Mouse (Mus musculus) frontal cortex, postnatal 10 days (tissue): ENCODE measurements around the gene Gnpat.
"Not testable (repeated sequence)": the region's sequence is repeated elsewhere in the genome, so short reads cannot be mapped to it uniquely, and the experiment has no call there.

Source experiments
- DNase-seq, 2 experiments: peaks; one replicate each; pipeline ENCODE4 v3.0.0; 2022; ENCODE audit warnings: low spot score in 2 of 2, mixed read lengths in 1 of 2

Gene Gnpat

DNA sequence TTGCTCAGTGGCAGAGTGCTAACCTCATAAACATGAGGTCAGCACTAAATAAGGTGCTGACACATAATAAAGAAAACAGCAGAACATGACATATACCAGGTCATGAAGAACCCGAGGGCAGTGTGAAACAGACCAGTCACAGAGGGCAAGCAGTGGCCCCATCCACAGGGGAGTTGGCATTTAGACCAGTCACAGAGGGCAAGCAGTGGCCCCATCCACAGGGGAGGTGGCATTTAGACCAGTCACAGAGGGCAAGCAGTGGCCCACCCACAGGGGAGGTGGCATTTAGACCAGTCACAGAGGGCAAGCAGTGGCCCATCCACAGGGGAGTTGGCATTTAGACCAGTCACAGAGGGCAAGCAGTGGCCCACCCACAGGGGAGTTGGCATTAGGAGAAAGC is 19.9 kb upstream of the Gnpat start:
- DNase-seq, result not testable (repeated sequence)

DNA sequence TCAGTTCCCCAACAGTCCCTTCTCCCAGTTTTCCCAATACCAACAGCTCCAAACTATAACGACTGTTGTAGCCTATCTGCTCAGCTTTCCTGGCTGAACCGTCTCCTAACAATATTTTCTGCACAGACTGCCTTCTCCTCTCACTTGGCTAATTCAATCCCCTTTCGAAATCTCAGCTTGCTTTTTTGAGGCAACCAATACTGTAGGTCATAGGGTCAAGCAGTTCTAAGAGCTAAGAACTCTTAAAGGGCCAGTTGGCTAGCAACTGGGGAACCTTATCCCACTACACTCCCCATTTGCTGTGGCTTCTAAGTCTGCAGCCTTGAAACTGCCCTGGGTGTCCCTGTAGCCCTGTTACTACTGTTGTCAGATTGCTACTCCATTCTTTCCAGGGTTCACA is 17.7 kb upstream of the Gnpat start:
- DNase-seq, result no peak

DNA sequence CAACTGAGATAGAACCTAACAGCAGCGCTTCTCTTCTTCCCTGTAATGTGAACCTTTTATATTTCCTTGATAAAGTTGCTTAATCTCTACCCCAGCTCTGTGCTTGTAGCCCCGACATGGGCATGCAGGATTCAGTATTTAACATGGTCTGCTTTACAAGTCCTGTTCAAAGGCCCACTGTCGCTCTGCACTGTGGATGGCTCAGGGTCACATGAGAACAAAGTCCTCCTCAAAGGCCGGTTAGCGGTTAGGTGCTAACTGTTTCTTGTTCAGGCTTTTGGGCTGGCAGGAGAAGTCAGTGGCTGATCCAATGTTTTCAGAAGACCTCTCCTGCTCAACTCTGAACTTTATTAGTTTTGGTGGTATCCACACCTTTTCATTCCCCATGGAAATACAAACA is 17.3 kb upstream of the Gnpat start:
- no peak for DNase-seq

DNA sequence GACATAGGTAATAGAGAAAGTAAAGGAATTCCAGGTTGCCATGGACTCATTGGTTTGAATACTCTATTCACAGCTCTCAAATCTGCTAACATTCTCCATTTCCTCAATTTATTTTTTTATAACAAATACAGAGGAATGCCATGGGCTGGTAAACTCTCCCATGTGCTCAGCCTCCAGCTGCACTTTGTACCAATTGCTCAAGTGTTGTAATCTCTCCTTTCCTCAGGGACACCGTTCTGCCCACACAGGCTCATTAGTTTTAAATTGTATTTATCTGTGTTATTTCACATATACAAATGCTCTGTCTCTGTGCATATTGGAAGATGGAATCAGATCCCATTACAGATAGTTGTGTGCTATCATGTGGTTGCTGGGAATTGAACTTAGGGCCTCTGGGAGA is 9.3 kb upstream of the Gnpat start:
- no peak for DNase-seq

DNA sequence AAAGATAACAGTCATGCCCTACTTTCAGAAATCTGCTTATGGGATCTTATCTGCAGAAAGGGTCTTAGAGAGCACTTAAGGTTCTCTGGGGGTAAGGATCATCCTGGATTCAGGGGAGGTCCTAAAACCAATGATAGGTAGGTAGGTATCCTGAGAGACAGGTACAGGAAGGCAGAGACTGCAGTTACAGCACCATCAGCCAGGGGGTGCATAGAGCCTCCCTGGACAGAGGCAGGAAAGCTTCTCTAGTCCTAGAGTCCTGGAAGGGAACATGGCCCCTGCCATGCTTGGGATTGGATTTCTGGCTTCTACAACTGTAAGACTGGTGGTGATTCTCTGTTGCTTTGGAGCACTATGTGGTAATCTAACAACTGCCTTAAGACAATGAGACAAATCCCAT is 3.4 kb upstream of the Gnpat start:
- no peak for DNase-seq

DNA sequence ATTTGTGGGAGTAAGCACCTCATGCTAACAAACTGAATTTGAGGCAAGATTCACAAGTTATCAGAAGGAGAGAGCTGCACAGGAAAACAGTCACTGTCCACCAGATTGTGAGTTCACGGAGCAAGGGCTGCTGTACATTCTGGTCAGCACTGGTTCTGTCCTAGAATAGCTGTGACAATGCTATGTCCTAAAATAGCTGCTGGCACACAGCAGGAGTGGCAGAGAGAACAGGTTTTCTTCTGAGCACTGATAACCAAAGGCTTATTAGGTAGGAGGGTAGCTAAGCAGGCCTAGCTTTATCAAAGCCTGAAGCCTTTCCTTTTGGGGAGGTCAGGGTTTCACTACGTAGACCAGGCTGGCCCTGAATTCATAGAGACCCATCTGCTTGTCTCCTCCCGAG is 2.6 kb upstream of the Gnpat start:
- no peak for DNase-seq

DNA sequence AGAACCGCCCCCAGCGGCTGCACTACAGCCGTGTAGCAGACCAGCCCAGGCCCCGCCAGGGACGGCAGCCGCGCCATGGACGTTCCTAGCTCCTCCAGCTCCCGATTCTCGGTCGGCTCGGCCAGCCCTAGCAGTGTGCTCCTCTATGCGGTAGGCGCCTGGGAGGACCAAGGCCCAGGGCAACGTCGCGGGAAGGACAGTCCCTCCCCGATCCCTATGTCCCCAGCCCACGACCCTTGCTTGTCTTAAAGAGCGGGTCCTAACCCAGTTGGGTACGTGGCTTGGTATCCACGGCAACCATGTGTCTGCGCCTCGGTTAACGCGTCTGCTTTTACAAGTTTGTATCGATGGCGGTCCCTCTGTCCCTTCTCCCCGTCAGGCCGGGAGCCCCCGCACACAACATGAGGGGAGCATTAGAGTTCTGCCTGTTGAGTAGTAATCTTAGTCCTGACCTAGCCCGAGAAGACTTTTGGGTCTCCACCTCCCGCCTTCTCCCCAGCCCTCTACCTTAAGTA is 387 bp downstream of the Gnpat start:
- DNase-seq, result no peak

DNA sequence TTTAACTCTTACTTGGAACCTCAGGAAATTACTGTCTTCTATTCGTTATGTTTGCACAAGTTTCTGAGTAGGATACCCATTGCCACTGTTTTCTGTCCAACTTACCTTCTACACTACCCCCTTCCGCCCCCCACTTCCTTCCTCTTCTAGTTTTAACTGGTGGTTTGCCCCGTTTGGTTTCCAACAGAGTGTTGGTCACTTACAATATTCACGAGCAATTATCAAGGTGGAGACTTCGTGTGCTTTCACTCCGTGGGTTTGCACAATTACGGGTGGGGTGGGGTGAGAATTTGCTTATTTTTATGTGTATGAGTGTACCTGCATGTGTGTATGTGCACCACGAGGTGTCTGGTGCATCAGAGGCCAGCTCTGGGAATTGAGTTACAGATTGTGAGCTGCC is 896 bp downstream of the Gnpat start:
- DNase-seq, result no peak

DNA sequence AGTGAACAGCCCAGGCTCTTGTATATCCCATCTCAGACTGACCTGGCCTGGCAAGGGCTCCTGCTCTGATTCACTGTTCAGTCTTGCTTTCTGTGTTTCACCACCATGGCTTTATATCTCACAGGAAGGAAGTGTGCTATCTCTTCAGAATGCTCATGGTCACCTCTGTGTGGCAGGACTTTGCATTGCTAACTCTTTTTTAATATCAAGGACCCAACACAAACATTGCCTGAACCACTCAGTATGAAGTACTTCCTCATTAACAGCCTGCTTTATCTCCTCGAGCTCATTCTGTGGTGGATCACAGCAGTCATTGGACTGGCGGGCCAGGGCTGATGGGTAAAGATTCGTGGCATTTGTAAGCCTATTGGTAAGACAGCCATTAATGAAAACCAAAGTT is 3.8 kb downstream of the Gnpat start:
- no peak for DNase-seq

DNA sequence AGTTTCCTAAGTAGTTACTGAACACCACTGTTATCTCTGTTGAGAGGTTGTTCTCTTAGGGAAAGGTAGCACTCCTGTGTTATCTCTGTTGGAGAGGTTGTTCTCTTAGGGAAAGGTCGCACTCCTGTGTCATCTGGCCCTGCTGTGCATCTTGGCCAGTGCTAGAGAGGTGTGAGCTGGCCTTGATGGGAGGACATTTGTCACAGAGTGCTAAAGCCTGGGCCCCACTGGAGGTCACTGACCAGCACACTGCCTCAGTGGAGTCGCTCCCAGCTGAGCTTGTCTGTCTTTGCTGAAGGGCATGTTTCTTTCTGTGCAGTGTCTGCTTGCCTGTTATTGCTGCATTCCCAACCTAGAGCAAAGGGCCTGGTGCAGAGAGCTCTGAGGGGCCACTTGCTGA is 4.3 kb downstream of the Gnpat start:
- DNase-seq, result no peak

DNA sequence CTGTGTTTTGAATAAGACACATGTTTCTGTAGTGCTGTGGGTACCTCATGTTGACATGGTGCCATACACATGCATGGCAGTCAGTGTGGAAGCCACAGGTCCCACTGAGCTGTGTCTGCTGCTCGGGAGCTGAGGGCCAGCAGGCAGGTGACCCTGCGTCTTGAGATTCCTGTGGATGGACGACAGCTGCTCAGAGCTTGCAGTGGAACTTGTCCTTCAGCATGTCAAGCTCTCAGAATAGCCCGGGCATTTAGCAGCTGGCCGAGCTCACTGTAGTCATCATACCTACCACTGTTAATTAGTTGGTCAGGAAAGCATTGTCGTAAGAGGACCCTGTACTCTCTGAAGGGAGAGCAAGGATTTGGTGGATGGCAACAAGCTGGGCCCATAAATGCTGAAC is 6.9 kb downstream of the Gnpat start:
- no peak for DNase-seq

DNA sequence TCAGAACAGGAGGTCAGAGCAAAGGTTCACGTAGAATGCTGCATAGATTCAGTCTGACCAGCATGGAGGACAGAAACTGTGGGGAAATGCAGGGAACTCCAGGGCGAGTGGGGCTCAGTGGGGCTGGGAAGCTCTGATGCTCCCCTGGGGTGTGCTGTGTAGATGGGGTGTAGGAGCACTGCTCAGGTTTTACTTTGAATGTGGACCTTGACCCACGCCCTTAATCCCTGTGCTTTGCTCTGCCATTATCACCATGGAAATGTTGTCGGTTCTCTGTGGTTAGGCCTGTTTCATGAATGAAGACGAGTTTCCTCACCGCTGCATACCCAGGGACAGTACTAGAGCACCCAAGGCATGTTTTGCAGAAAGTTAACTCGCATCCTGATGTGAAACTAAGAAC is 8.6 kb downstream of the Gnpat start:
- DNase-seq, result no peak

DNA sequence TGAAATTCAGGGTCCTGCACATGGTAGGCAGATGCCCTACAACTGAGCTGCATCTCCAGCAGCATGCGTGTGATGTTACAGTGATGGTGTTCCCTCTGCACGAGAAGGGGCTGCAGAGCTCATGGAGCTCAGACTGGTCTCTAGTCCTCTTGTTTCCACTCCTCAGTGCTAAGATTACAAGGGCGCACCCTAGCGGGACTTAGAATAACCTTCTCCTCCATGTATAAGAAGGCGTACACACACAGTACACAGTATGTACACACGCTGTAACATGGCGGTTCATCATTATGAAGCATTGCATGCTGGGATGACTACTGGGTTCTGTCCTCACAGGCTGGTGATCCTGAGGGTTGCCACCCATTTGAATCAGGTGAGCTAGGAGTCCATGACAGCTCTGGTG is 9.2 kb downstream of the Gnpat start:
- DNase-seq, result no peak

DNA sequence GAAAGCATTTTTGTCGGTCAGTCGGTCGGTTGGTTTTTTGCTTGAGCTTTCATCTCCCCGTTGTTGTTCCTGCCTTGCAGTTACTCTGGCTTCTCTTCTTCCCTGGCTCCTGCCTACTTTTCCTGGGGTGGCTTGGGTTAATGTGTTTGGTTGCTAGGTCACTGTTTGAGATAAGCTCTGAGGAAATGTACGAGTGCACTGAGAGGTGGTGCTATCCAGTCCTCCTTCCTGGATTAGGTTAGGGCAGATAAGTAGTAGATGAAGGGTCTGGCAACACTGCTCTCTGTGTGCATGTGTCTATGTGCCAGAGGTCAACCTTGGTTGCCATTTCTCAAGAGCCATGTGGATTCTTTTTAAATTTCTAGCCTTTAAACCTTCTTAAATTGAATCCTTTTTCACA is 9.9 kb downstream of the Gnpat start:
- no peak for DNase-seq

DNA sequence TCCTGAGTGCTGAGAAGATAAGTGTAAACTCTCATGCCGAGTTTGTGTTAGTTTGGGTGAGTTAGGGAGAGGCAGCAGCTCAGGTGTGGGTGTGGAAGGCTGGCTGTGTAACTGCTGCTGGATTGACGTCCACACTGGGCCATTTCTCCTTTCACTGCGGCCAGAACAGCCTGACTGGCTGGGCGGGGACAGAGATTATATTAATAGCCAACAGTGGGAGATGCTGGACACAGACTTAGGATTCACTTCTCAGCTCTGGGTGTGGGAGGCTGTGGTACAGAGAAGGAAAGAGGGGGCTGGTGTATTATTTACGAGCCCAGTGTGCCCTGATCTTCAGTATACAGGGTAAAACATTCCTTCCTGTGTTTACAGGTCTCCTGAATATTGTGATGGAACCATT is 15.3 kb downstream of the Gnpat start:
- DNase-seq, result no peak

DNA sequence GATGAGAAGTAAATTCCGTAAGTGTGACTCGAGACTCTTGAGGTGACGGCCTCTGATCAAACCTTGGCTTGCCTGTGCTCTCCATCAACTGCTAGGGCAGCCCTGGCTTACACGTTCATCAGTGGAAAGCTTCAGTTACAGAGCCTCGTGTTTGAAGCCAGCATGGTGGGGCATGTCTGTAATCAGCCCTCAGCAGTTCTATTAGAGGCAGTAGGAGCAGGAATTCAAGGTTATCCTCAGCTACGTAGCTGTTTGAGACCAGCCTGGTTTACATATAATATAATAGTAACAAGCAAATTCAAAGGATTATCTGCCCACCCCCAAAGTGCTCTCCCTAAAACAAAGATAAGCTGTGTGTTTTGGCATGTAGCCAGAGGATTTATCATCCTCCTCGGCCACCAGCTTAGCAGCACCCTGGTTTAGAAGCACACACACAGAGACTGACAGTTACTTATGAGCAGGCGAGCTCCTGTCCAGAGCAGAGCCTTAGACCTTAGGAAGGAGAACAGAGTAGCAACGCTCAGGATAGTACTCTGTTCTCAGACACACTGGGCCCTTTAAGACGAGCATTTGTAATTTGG is 16.2 kb downstream of the Gnpat start:
- DNase-seq, result no peak

DNA sequence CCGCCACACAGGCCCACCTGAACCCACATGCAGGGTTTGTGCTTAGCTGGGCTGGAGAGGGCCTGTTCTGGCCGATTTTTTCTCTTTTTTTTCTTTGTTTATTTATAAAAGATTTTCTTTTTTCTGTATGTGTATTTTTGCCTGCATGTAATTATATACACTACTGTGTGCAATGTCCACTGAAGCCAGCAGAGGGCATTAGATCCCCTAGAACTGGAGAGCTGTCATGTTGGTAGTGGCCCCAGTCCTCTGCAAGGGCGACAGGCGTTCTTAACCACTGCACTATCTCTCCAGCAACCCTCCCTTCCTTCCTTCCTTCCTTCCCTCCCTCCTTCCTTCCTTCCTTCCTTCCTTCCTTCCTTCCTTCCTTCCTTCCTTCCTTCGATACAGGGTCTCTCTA is 25.6 kb downstream of the Gnpat start:
- no peak for DNase-seq

DNA sequence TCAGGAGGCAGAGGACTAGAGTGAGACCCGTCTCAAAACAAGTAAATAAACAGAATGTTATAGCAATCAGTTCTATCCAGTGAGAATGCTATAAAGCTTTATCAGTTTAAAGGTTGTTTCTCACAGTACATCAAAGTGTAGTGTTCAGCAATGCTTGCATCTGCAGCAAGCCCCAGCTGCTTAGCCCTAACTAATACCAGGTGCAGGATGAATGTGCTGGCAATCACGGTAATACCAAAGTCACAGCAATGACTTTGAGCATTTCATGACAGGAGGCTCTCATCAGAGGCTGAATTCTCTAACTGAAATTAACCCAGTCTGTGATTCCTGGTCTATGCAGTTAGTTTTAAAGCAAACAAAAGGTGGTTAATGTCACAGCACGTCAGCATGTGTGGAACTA is 29.8 kb downstream of the Gnpat start:
- DNase-seq, result no peak

DNA sequence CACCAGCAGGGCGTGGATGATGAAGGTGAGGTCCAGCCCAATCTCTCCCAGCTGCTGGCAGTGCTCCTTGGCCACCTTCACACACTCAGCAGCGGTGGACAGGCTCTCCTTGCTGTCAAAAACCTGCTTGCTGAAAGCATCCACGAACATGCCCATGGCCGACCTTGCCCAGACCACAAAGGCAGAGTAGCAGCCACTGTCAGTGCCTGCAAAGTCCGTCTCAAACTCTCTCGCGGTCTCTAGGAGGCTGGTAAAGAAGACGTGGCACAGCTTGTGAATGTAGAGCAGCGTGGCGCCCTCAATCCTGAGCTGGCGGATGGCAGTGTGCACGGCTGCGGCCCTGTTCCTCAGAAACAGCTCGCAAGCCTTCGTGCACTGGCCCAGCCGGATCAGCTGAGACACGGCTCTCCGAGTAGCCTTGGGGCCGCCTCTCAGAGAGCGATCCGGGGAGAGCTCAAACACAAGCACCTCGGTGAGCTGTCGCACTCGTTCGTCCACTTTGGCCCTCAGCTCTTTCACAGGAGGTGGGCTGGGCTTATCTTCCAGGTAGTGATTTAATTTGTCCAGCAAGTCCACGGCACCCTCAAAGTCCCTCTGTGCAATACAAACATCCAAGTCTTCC is 33.3 kb downstream of the Gnpat start:
- DNase-seq, result no peak

DNA sequence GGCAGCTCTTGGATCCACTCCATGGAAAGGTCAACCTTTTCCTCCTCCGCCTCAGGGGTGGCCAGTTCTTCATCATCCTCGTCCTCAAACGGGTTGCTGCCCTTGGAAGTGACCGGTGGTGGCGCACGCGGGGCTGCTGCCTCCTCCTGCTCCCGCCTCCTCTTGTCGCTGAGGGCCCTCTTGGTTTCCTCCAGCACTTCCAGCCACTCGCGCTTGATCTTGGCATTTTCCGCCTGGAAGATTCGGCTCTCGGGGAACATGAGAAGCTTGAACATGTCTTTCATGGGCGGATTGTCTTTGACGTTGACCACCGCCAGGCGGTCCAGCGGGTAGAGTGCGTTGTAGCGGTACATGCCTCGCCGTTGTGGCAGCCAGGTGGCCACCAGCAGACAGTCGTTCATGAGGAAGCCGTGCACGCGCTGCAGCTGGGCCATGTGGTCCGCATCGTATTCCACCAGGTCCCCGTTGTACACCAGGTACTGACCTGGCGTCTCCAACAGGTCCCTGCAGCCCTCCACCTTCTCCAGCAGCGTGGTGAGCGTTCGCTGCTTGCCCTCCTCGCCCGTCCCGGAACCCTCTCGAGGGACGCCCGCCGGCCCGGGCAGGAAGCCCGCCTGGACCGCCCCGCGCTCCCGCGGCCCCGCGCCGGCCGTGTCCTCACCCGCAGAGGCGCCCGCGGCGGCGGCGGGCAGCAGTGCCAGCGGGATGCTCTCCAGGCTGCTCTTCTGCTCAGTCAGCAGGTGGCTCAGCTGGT is 34.0 kb downstream of the Gnpat start:
- peak; percentile 60 to 73 for DNase-seq

DNA sequence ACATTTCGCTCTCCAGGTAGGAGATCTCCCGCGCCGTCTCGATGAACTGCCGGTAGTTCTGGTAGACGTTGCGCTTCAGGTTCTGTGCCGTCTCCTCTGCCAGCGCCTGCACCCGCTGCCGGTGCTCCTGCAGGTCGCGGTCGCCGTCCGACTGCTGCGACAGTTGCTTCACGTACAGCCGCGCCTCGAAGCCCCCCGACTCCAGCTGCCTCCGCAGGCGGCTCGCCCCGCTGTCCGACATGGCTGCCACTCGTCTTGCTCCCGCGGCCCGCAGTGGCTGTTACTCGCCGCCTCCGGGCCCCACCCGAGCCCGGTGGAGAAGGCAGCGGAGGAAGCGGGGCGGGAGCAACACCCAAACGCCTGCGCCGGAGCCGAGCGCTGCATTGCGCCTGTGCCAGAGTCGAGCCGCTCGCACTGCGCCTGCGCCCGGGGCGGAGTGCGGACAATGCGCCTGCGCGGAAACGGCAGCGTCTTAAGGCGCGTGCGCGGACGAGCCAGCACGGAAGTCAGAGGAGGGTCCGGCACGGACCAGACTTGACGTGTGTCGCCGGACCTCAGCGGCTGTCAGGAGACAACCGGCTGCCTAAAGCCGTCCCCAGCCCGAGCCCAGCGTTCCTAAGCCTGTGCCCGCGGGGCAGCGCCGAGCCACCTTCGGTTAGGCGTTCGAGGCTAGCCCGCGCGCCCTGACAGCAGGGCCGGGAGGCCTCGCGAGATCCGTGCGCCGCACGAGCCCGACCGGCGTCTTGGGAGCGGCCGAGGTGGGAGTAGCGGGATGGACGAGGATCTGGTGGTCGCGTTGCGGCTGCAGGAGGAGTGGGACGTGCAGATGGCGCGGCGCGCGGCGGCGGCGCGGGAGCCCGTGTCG is 34.8 kb downstream of the Gnpat start, which contains the start of the genes Exoc8 and Sprtn:
Gene Exoc8 (minus strand): TSS at position 320 of the 865 bp plus-strand sequence.
Gene Sprtn (plus strand): TSS at position 501 of the 865 bp plus-strand sequence.
- DNase-seq, result peak; percentile 91 to 97
